ENCODE assay signal across 23 mouse cellular contexts in the genomic region with DNA sequence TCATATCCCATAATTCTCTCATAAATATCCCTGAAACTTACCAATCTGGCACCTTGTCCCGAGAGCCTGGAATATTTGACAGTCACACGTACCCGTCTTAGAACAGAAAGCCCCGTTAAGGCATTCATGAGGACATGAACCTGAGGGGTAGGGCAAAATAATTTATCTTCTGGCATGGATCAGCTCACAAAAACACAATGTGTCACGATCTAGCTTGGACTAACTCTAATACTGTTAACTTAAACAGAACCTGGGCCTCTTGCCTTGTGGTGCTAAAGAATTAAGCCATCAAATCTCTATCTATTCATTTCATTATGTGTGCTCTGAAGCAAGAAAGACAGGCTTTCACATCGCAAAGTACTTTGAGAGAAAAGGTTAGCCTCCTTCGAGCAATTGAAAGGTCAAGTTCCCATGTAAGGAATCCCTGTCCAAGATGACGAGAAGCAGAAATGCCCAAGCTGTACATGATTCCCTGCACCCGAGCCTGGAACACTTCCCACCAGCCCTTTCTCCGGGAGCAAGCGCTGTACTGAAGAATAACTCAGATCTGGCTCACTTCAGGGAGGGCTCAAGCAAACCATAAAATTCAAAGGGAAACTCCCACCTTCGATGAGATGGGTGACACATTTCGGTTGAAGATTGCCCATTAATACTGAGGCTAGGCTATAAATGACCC. TPM values are rescaled to one million over a fixed set of nuclear protein-coding genes. Genes with fewer than 3 reads are reported as not detected.
DNase-seq lines count a peak whose midpoint lies in the region; ATAC-seq and TF ChIP-seq lines count a peak whose summit lies in the region.
"Had no signal": no experiment of that assay in that cellular context is flagged by ENCODE, and none has a peak within 500 bp of the region (broad histone marks: within the 10 kb centered on the region; RNA-seq: fewer than 3 reads in every experiment).

No protein-coding gene starts in this region.

- H3K27me3 ChIP-seq in heart, embryonic 10.5 days (ENCODE audit: insufficient read depth, poor library complexity, severe bottlenecking): no peaks in the 10 kb centered on the region
- H3K27me3 ChIP-seq in intestine, embryonic 14.5 days (replicated peaks; ENCODE audit: control insufficient read depth, insufficient read depth, low read length): no peaks in the 10 kb centered on the region
- no peaks in the 10 kb centered on the region for H3K27me3 ChIP-seq in intestine, postnatal 0 days (replicated peaks; ENCODE audit: control insufficient read depth, insufficient read depth, low read length)
- H3K27me3 ChIP-seq: CH12.LX; hindbrain, embryonic 13.5 days; neural tube, embryonic 12.5 days had no signal

- H3K9me3 ChIP-seq in heart, embryonic 10.5 days: no peaks in the 10 kb centered on the region
- no peaks in the 10 kb centered on the region for H3K9me3 ChIP-seq in intestine, embryonic 14.5 days (ENCODE audit: control insufficient read depth, low read length)
- no peaks in the 10 kb centered on the region for H3K9me3 ChIP-seq in intestine, postnatal 0 days (ENCODE audit: control insufficient read depth)
- H3K9me3 ChIP-seq: embryonic facial prominence, embryonic 10.5 days; hindbrain, embryonic 13.5 days; neural tube, embryonic 12.5 days had no signal

- H3K4me2 ChIP-seq in intestine, embryonic 14.5 days (ENCODE audit: low read length): peak overlapping the region; percentile 31
- H3K4me2 ChIP-seq in intestine, postnatal 0 days (replicated peaks; ENCODE audit: low read depth): no peak overlapping the region
- H3K4me2 ChIP-seq: hindbrain, embryonic 13.5 days; neural tube, embryonic 12.5 days had no signal

- no peak overlapping the region for H3K4me3 ChIP-seq in heart, embryonic 10.5 days
- no peak overlapping the region for H3K4me3 ChIP-seq in intestine, embryonic 14.5 days (ENCODE audit: low read depth, low read length)
- no peak overlapping the region for H3K4me3 ChIP-seq in intestine, postnatal 0 days (ENCODE audit: low read depth, low read length)
- H3K4me3 ChIP-seq: embryonic facial prominence, embryonic 10.5 days; erythroblast, embryonic 14.5 days; hindbrain, embryonic 13.5 days; neural tube, embryonic 12.5 days had no signal

- H3K4me1 ChIP-seq in heart, embryonic 10.5 days: peaks cover 21% of the 10 kb centered on the region
- H3K4me1 ChIP-seq in intestine, embryonic 14.5 days (replicated peaks; ENCODE audit: control insufficient read depth, insufficient read depth, low read length): peaks cover 19% of the 10 kb centered on the region; the same call in 1 of the 2 replicates
- H3K4me1 ChIP-seq in intestine, postnatal 0 days (replicated peaks; ENCODE audit: control insufficient read depth, insufficient read depth, low read length): no peaks in the 10 kb centered on the region
- H3K4me1 ChIP-seq: hindbrain, embryonic 13.5 days; neural tube, embryonic 12.5 days had no signal

- intact Hi-C loops in heart, postnatal 10 days (cut with DNase I): no loop called here

- 53% methylated on average over 13 of the region's 13 CpGs for WGBS in heart, embryonic 10.5 days
- 31% methylated on average over 13 of the region's 13 CpGs for WGBS in intestine, embryonic 14.5 days
- 61% methylated on average over 13 of the region's 13 CpGs for WGBS in intestine, postnatal 0 days

- no peak for TF ChIP-seq CTCF in intestine, postnatal 0 days (IDR thresholded peaks at IDR 0.05; ENCODE audit: low read depth)

- peak overlapping the region; percentile 45 for H3K27ac ChIP-seq in heart, embryonic 10.5 days
- H3K27ac ChIP-seq in intestine, embryonic 14.5 days (ENCODE audit: low read depth): peak overlapping the region; percentile 82
- no peak overlapping the region for H3K27ac ChIP-seq in intestine, postnatal 0 days (ENCODE audit: low read depth, low read length)
- H3K27ac ChIP-seq: embryonic facial prominence, embryonic 10.5 days; hindbrain, embryonic 13.5 days; liver, embryonic 14.5 days; neural tube, embryonic 12.5 days had no signal

- H3K9ac ChIP-seq in intestine, embryonic 14.5 days (ENCODE audit: low read length): no peak overlapping the region
- no peak overlapping the region for H3K9ac ChIP-seq in intestine, postnatal 0 days (ENCODE audit: low read depth, low read length)
- H3K9ac ChIP-seq: hindbrain, embryonic 13.5 days; liver, embryonic 14.5 days; neural tube, embryonic 12.5 days had no signal

- H3K36me3 ChIP-seq in heart, embryonic 10.5 days: no peaks in the 10 kb centered on the region
- no peaks in the 10 kb centered on the region for H3K36me3 ChIP-seq in intestine, embryonic 14.5 days (ENCODE audit: control insufficient read depth, insufficient read depth, low read length)
- H3K36me3 ChIP-seq in intestine, postnatal 0 days (ENCODE audit: control insufficient read depth, insufficient read depth): no peaks in the 10 kb centered on the region
- H3K36me3 ChIP-seq: embryonic facial prominence, embryonic 10.5 days; hindbrain, embryonic 13.5 days; neural tube, embryonic 12.5 days had no signal

- no peak for DNase-seq in heart, embryonic 10.5 days (ENCODE audit: low spot score)
- no peak for DNase-seq in heart, postnatal 10 days
- DNase-seq in intestine, embryonic 14.5 days (ENCODE audit: low spot score): peak; percentile 66
- DNase-seq in urinary bladder, postnatal 14 days (ENCODE audit: low spot score): peak; percentile 42
- DNase-seq in urinary bladder, adult 2 months (ENCODE audit: low spot score): no peak
- DNase-seq in yolk sac, embryonic 10.5 days (ENCODE audit: low spot score): peak; percentile 34
- DNase-seq in cerebellum, postnatal 36 days: no peak
- DNase-seq: adrenal gland, adult 2 months; cerebellum, adult 9-11 months; kidney, adult 8-10 months; lung, postnatal 10 days; thymus, postnatal 25 days had no signal

- ATAC-seq in intestine, embryonic 14.5 days (replicated peaks; ENCODE audit: low FRiP score, low TSS enrichment, low read depth): peak; percentile 75
- no peak for ATAC-seq in intestine, postnatal 0 days
- ATAC-seq: forebrain, embryonic 14.5 days had no signal

RNA-seq across cellular contexts. Expression of a gene that starts 10.6 kb away (rescaled TPM):
- polyA plus RNA-seq in heart, embryonic 10.5 days (2016; fragmentation: Nextera tagmentation; extraction: Ambion mirVana): 0.06 and 0.10 TPM in 2 replicates
- total RNA-seq in heart, postnatal 10 days (2021): under 1 TPM; 0.05 to 0.07 TPM
- 0.31 and 0.32 TPM in 2 replicates for polyA plus RNA-seq in intestine, embryonic 14.5 days (2014; fragmentation: Nextera tagmentation; extraction: Ambion mirVana)
- 0.04 TPM in 1 of 2 replicates, not detected in the other for polyA plus RNA-seq in intestine, postnatal 0 days (2015; fragmentation: Nextera tagmentation; extraction: Ambion mirVana)
- 5.9 and 6.5 TPM in 2 replicates for polyA plus RNA-seq in urinary bladder, adult 2 months (2012; rRNA removed)
- total RNA-seq: megakaryocyte-erythroid progenitor cell, adult 5-6 weeks; monocyte, adult 5-6 weeks had no signal
- polyA plus RNA-seq: adrenal gland, adult 2 months; erythroblast, embryonic 14.5 days; spleen, adult 2 months had no signal

Comparison
In these comparisons a context has a peak if more than half of its experiments do, and no peak if none do; other contexts are left out.
1. DNase-seq: peak in intestine, embryonic 14.5 days (single experiment), urinary bladder, postnatal 14 days (single experiment) and yolk sac, embryonic 10.5 days (single experiment); none in heart, embryonic 10.5 days (single experiment), heart, postnatal 10 days (0 of 2), urinary bladder, adult 2 months (single experiment) and cerebellum, postnatal 36 days (0 of 2).